Mouse (Mus musculus): ENCODE results near the gene Mrpl43. TPM values are rescaled to one million over a fixed set of nuclear protein-coding genes. Genes with fewer than 3 reads are reported as not detected.

The Mrpl43 gene
- polyA plus RNA-seq, 1 experiment from 2014 or later = 28.8 TPM

DNA sequence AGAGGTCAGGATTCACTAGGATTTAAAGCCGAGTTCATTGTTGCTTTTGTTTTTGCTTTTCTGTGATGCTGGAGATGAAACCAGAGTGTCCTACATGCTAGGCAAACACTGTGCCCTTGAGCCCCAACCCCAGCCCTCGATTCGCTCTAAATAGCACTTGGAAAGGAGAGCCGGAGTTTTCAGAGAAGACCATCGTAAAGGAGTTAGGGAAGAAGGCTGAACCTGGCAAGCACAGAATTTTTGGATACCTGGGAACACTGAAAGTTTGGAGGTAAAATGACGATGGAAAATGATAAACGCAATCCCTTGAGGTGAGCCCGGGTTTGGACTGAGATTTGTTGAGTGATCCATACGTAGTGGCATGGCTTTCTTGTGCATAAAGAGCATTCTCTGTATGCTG, 17.9 kb downstream of the Mrpl43 start:
- 41% methylated on average over 9 of the region's 9 CpGs for WGBS (ENCODE audit: insufficient replicate concordance)
- no peak overlapping the region for H3K9ac ChIP-seq
- H3K4me2 ChIP-seq = peak overlapping the region; percentile 64; the same call in 1 of the 2 replicates
- H3K27ac ChIP-seq (replicated peaks) = 0 out of 2 replicates have a peak overlapping the region, but pooled peaks have one; percentile 76
- peaks cover 44% of the 10 kb centered on the region for H3K27me3 ChIP-seq
- no peak overlapping the region for H3K4me3 ChIP-seq (replicated peaks)
- H3K9me3 ChIP-seq (replicated peaks) = no peaks in the 10 kb centered on the region
- peaks cover 48% of the 10 kb centered on the region for H3K4me1 ChIP-seq (replicated peaks)
- ATAC-seq (ENCODE audit: insufficient read depth) = no peak
- H3K36me3 ChIP-seq (replicated peaks) = 0 out of 2 replicates have a peak, but pooled peaks cover 6% of the 10 kb centered on the region

DNA sequence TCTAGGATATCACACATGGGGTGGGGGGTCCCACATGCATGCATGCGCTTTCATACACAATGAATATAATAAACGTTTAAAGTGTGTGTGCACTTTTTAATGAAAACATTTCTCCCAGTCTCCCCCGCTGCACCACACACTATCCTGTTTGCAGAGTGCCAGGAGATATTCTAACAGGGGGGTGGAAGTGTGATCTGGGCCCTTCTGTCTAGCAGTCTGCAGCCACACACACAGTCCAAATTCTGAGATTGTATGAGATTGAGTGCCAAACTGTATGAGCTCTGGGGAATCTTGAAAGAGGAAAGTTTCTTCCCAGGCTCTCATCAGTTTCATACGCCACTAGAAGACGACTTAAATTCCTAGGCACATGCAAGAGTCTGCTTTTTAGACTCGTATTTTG, 18.4 kb downstream of the Mrpl43 start:
- Histone ChIP-seq H3K4me2 (no peak overlapping the region), H3K9ac (no peak overlapping the region), H3K4me3 (replicated peaks) (no peak overlapping the region), H3K27me3 (peaks cover 44% of the 10 kb centered on the region), H3K27ac (replicated peaks) (no peak overlapping the region), H3K9me3 (replicated peaks) (no peaks in the 10 kb centered on the region), H3K36me3 (replicated peaks) (0 out of 2 replicates have a peak, but pooled peaks cover 8% of the 10 kb centered on the region), H3K4me1 (replicated peaks) (peaks cover 46% of the 10 kb centered on the region)
- ATAC-seq (ENCODE audit: insufficient read depth) = no peak
- 47% methylated on average over 6 of the region's 6 CpGs for WGBS (ENCODE audit: insufficient replicate concordance)

DNA sequence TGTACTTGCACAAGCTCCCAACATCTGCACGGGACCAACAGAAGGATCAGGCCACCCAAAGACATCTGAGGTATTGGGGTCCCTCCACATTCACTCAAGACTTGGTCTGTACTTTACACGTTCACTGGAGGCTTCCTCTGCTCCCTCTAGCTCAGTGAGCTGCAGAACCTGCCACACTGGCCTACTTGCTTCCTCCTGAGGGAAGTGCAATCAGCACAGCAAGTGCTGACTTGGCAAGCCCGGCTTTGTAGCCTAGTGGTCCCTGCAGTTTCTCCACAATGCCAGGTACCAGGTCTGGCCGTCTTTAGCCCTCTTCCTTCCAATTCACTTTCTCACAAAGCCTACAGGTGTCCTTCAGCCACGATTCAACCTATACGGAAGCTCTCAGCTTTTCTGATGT, 19.2 kb downstream of the Mrpl43 start:
- no peak for ATAC-seq (ENCODE audit: insufficient read depth)
- no peaks in the 10 kb centered on the region for H3K9me3 ChIP-seq (replicated peaks)

DNA sequence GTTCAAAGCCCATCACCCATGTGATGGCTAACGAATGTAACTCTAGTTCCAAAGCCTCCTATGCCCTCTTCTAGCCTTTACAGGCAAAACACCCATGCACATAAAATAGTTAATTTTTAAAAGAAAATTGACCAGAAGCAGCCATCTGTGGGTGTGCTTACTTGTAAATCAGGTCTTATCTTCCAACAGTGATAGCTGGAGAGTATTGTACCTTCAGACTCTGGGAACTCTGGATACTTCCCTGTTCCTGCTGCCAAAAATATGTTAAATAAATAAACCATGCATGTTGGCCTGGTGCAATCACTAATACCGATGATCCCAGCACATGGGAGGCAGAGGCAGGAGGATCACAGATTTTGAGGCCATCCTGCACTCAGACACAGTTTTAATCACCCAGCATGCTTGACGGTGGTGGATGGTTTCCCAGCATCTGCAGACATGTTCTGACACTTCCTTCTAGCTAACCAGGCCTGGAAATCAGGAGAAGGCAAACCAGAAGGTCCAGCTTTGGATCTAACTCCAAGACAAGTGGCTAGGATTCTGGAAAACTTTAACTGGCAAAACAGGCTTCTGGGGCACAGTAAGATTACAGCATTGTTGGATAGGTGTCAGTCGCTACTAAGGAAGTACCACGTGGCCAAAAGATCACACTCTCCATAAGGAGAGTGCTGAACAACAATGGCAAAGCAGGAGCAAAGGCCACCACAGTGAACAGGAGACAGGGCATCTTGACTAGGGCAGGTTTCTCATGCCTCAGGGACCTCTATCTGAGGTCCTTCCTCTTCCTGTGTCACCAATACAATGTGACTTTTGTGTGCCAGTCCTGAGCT, 20.9 kb downstream of the Mrpl43 start:
- H3K4me1 ChIP-seq (replicated peaks) = peaks cover 34% of the 10 kb centered on the region
- H3K27me3 ChIP-seq = peaks cover 34% of the 10 kb centered on the region
- peaks cover 15% of the 10 kb centered on the region for H3K36me3 ChIP-seq (replicated peaks)
- H3K9me3 ChIP-seq (replicated peaks) = no peaks in the 10 kb centered on the region
- H3K4me2 ChIP-seq = no peak overlapping the region
- no peak for ATAC-seq (ENCODE audit: insufficient read depth)
- no peak overlapping the region for H3K27ac ChIP-seq (replicated peaks)
- no peak overlapping the region for H3K4me3 ChIP-seq (replicated peaks)
- WGBS (ENCODE audit: insufficient replicate concordance) = 46% methylated on average over 5 of the region's 5 CpGs
- H3K9ac ChIP-seq = no peak overlapping the region

More for the DNA sequence above, 19.2 kb downstream of the Mrpl43 start:
- H3K4me2 ChIP-seq = no peak overlapping the region
- H3K27me3 ChIP-seq = peaks cover 44% of the 10 kb centered on the region
- no peak overlapping the region for H3K27ac ChIP-seq (replicated peaks)
- no peak overlapping the region for H3K9ac ChIP-seq
- 43% methylated on average over 6 of the region's 6 CpGs for WGBS (ENCODE audit: insufficient replicate concordance)
- H3K4me3 ChIP-seq (replicated peaks) = no peak overlapping the region
- peaks cover 38% of the 10 kb centered on the region for H3K4me1 ChIP-seq (replicated peaks)
- H3K36me3 ChIP-seq (replicated peaks) = peaks cover 5% of the 10 kb centered on the region; the same call in 1 of the 2 replicates

DNA sequence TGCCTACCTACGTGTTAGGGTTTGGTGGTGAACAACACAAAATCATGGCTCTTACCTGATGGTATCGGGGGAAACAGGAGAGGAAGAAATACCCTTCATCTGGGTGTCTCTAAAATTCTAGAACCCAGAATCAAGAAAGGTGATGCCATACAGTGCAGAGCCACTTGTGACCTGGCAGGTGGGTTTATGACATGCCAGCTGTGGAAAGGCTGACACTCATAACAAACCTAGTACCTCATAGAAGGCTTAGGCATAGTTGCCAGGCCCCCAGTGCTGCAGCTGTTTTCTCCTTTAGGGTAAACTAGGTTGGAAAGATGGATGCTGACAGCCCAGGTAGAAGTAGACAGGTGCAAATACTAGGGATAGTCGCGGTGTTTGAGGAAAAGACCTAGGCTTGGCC, 21.8 kb downstream of the Mrpl43 start:
- Histone ChIP-seq H3K9me3 (replicated peaks) (no peaks in the 10 kb centered on the region), H3K27me3 (peaks cover 24% of the 10 kb centered on the region), H3K36me3 (replicated peaks) (peaks cover 22% of the 10 kb centered on the region), H3K4me1 (replicated peaks) (peaks cover 34% of the 10 kb centered on the region), H3K27ac (replicated peaks) (no peak overlapping the region), H3K9ac (no peak overlapping the region), H3K4me3 (replicated peaks) (no peak overlapping the region), H3K4me2 (no peak overlapping the region)
- 87% methylated on average over 4 of the region's 4 CpGs for WGBS (ENCODE audit: insufficient replicate concordance)
- ATAC-seq (ENCODE audit: insufficient read depth) = no peak

DNA sequence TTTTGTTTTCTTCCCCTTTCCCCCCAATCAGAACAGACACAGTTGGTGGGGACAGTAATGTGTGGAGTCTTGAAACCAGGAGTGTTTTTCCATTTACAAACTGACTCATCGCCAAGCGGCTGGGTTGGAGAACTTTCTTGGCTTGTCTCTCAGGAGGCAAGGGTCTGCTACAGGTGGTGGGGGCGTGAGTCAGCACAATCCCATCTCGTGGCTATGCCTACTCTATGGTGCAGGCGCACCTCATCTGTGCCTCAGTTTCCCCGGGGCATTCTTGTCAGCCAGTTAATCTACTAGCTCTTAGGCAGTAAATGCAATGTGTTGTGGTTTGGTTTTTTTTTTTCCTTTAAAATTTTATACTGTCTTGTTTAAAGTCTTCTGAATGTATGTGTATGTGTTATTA, 22.9 kb downstream of the Mrpl43 start:
- no peak for ATAC-seq (ENCODE audit: insufficient read depth)

DNA sequence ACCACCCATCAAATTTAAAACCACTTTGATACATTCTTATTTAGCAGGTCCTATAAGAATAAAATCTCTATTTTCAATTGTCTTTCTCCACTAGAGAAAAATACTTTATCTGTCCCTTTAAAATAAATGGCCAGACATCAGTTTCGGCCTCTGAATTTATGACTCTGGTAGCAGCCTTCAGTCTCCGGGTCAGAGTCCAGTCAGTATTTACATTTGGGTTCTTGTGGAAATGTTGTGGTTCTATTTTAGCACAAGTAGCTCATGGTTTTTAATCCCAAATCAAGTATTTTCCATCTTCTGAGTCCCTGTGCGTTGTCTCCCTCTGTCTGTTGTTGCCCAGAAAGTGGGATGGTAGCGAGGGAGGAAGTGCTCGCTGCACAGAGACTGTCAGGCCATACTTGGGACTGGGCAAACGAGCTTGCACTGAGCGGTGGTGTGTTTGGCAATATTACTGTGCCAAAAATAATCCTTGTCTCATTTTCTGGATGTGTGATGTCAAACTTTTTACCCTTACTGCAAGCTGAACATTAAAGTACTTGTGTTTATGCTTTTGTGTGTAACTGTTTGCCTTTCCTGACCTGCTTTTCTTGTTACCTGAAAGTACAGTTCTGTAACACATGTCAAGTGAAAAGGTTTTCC, 23.6 kb downstream of the Mrpl43 start:
- Histone ChIP-seq H3K36me3 (replicated peaks) (peaks cover 39% of the 10 kb centered on the region), H3K27me3 (peaks cover 6% of the 10 kb centered on the region), H3K27ac (replicated peaks) (no peak overlapping the region), H3K9ac (no peak overlapping the region), H3K4me3 (replicated peaks) (no peak overlapping the region), H3K4me2 (no peak overlapping the region), H3K9me3 (replicated peaks) (no peaks in the 10 kb centered on the region), H3K4me1 (replicated peaks) (peaks cover 16% of the 10 kb centered on the region)
- WGBS (ENCODE audit: insufficient replicate concordance) = 62% methylated on average over 7 of the region's 7 CpGs
- no peak for ATAC-seq (ENCODE audit: insufficient read depth)

More for the DNA sequence above, 22.9 kb downstream of the Mrpl43 start:
- Histone ChIP-seq H3K9me3 (replicated peaks) (no peaks in the 10 kb centered on the region), H3K27ac (replicated peaks) (0 out of 2 replicates have a peak overlapping the region, but pooled peaks have one; percentile 19), H3K36me3 (replicated peaks) (peaks cover 32% of the 10 kb centered on the region), H3K27me3 (peaks cover 14% of the 10 kb centered on the region), H3K9ac (no peak overlapping the region), H3K4me1 (replicated peaks) (peaks cover 23% of the 10 kb centered on the region), H3K4me2 (no peak overlapping the region), H3K4me3 (replicated peaks) (no peak overlapping the region)
- WGBS (ENCODE audit: insufficient replicate concordance) = 80% methylated on average over 6 of the region's 6 CpGs

DNA sequence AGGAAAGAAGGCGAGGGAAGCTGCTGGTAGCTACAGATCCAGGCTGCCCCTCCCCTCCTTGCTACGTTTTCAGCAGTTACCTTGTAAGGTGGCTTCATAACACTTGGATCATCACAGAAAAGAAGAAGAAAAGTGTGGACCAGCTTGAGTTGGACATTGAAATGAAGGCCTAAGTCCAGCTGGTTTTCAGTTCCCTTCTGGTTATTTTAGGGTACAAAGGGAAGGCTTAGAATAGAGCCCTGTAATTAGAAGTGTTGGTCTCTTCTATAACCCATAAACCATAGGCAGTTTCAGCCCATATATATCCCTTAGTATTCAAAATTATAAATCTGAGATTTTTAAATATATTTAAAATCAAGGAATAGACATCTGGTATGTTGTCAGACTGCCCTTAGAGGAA, 25.5 kb downstream of the Mrpl43 start:
- no peak overlapping the region for H3K4me3 ChIP-seq (replicated peaks)
- H3K9ac ChIP-seq = no peak overlapping the region
- peaks cover 7% of the 10 kb centered on the region for H3K4me1 ChIP-seq (replicated peaks)
- no peak overlapping the region for H3K27ac ChIP-seq (replicated peaks)
- H3K36me3 ChIP-seq (replicated peaks) = peaks cover 57% of the 10 kb centered on the region
- H3K9me3 ChIP-seq (replicated peaks) = no peaks in the 10 kb centered on the region
- no peaks in the 10 kb centered on the region for H3K27me3 ChIP-seq
- whole genome bisulfite sequencing (ENCODE audit: insufficient replicate concordance) = 60% methylated on average over 2 of the region's 2 CpGs
- ATAC-seq (ENCODE audit: insufficient read depth) = no peak
- no peak overlapping the region for H3K4me2 ChIP-seq

DNA sequence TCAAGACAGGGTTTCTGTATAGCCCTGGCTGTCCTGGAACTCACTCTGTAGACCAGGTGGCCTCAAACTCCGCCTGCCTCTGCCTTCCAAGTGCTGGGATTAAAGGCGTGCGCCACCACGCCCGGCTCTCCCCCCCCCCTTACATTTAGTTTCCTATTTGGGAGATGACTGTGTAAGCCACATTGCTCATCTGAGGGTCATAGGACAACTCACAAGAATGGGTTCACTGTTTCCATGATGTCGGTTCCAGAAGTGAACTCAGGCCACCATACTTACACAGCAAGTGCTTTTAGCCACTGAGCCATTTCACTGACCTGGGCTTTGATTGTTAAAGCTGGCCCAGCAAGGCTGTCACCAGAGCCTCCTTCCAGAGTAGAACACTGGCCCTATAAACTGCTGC, 29.1 kb downstream of the Mrpl43 start:
- Histone ChIP-seq H3K36me3 (replicated peaks) (peaks cover 89% of the 10 kb centered on the region), H3K9ac (no peak overlapping the region), H3K4me3 (replicated peaks) (no peak overlapping the region), H3K9me3 (replicated peaks) (no peaks in the 10 kb centered on the region), H3K4me2 (no peak overlapping the region), H3K27me3 (no peaks in the 10 kb centered on the region), H3K4me1 (replicated peaks) (no peaks in the 10 kb centered on the region), H3K27ac (replicated peaks) (no peak overlapping the region)
- ATAC-seq (ENCODE audit: insufficient read depth) = no peak
- 83% methylated on average over 6 of the region's 6 CpGs for WGBS (ENCODE audit: insufficient replicate concordance)

DNA sequence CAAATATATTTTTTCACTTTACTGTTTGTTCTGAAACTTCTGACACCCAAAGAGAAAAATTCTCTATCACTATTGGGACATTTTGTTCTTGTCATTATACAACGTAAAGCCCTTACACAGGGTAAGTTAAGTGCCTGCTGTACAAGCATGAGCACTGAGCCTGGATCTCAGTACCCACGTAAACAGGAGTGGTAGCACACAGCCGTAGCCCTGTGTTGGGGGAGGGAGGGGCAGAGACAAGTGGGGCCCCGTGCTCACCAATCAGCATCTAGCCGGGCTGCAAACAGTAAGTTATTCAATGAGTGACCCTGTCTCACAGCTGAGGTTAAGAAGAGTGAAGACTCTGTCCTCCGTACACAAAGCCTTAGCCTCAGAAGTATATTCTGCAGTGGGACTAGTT, 29.6 kb downstream of the Mrpl43 start:
- Histone ChIP-seq H3K4me1 (replicated peaks) (no peaks in the 10 kb centered on the region), H3K4me2 (no peak overlapping the region), H3K27ac (replicated peaks) (no peak overlapping the region), H3K27me3 (no peaks in the 10 kb centered on the region), H3K36me3 (replicated peaks) (peaks cover 93% of the 10 kb centered on the region), H3K9me3 (replicated peaks) (no peaks in the 10 kb centered on the region), H3K9ac (no peak overlapping the region), H3K4me3 (replicated peaks) (no peak overlapping the region)
- no peak for ATAC-seq (ENCODE audit: insufficient read depth)
- 72% methylated on average over 6 of the region's 6 CpGs for WGBS (ENCODE audit: insufficient replicate concordance)

DNA sequence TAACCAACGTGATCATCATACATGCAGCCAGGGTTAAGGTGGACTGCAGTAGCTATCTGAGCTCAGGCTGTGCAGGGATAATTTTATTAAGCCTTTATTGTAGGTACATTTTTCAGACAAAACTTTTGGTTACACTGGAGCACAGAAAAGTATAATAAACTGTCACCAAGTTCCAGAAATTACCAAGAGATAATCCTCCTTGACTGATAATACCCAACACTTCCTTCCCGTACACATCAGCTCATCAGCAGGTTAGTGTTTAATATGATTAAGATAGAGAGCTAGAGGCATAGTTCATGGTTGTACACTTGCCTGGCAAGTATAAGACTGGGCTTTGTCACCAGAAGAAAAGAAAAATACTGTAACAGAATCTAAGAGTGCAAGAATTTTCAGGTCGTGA, 37.9 kb downstream of the Mrpl43 start:
- no peaks in the 10 kb centered on the region for H3K4me1 ChIP-seq (replicated peaks)
- H3K36me3 ChIP-seq (replicated peaks) = peaks cover 87% of the 10 kb centered on the region
- no peak overlapping the region for H3K9ac ChIP-seq
- 70% methylated on average over 3 of the region's 3 CpGs for WGBS (ENCODE audit: insufficient replicate concordance)
- H3K4me2 ChIP-seq = no peak overlapping the region
- no peak overlapping the region for H3K27ac ChIP-seq (replicated peaks)
- no peak overlapping the region for H3K4me3 ChIP-seq (replicated peaks)
- H3K27me3 ChIP-seq = no peaks in the 10 kb centered on the region
- ATAC-seq (ENCODE audit: insufficient read depth) = no peak
- no peaks in the 10 kb centered on the region for H3K9me3 ChIP-seq (replicated peaks)

Data from liver, embryonic 15.5 days (tissue).